Mouse (Mus musculus): ENCODE data around the gene Fstl1. TPM values are rescaled to one million over a fixed set of nuclear protein-coding genes. Genes with fewer than 3 reads are reported as not detected.

Fstl1 gene
- polyA plus RNA-seq, 1 experiment from 2014 or later = 59.9 TPM

GRCm38 (mm10) chr16:37817986-37818385, 41.3 kb downstream of the Fstl1 start:
- no peak for DNase-seq (ENCODE audit: low spot score)

GRCm38 (mm10) chr16:37823949-37824348, 47.3 kb downstream of the Fstl1 start:
- DNase-seq (ENCODE audit: low spot score) = no peak

DNA sequence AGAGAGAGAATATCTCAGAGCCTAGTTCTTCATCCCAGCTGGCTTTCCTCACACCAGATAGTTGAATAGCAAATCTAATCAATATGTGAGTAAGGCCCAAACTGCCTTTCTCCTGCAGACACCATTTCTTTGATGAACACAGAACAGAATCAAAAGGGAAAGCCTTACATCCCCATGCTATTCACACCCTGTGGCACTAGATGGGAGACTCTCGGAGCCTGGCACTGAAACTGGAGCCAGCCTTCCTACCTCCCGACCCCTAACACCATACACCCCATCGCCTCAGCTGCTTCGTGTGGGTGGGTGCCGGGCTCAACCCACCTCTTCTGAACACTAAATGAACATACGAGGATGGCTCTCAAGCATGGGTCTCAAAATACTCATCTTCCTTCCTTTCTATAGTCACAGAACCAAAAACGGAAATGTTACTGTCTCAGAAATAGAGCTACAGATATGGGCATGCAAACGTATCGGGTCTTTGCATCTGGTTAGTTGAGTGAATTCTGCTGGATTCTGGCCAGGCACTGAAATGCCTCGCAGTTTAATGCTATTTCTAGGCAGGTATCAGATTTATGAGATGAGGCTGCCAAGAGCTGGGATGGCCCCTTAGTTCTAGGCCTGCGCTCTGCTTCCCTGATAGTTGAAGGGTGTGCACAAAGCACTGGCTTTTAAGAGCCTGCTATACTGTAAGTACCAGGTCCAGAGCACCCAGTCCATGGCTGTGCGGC, 48.3 kb downstream of the Fstl1 start:
- no peak for DNase-seq (ENCODE audit: low spot score)

DNA sequence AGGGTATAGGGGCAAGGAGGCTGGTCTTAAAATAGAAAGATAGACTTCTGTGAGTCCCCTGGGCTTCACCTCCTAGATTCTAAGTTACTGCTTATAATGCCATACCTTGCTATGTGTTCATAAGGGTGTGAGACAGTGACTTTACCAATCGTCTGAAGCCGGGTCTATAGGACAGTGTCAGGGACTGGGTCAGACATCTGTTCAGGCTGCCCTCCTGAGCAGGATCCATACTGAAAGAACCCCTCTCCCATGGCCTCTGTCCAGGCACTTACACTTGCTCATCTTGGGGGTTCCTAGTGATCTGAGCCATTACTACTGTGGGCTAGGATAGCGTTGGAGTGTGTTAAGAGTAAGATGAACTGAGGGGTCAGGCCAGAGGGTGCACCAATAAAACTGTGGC, 49.6 kb downstream of the Fstl1 start:
- DNase-seq (ENCODE audit: low spot score) = no peak

DNA sequence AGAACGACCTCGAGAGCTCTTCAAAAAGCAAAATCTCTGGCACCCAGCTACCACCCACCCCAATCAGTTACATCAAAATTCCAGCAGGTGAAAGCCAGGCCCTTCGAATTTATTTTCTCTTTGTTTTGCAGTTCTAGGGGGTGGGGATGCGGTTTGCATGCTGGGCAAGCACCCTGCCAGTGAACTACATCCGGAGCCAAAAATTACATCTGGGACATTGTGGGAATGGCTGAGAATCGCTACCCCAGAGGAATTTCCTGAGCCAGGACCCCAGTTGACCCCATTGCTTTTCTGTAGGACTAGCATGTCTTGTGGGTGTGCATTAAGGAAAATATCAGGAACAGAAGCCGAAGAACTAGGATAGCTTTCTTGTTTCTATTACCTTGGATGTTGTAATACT, 54.4 kb downstream of the Fstl1 start:
- DNase-seq (ENCODE audit: low spot score) = no peak

DNA sequence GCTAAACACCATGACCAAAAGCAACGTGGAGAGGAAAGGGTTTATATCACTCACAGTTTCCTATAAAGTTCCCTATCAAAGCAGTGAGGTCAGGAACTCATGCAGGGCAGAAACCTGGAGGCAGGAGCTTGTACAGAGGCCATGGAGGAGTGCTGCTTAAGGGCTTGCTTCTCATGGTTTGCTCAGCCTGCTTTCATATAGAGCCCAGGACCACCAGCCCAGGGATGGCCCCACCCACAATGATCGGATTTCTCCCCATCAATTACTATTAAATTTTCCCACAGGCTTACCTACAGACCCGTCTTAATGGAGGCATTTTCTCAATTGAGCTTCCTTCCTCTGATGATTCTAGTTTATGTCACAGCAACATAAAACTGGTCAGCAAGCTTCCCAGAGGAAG, 60.9 kb downstream of the Fstl1 start:
- DNase-seq (ENCODE audit: low spot score) = no peak

DNA sequence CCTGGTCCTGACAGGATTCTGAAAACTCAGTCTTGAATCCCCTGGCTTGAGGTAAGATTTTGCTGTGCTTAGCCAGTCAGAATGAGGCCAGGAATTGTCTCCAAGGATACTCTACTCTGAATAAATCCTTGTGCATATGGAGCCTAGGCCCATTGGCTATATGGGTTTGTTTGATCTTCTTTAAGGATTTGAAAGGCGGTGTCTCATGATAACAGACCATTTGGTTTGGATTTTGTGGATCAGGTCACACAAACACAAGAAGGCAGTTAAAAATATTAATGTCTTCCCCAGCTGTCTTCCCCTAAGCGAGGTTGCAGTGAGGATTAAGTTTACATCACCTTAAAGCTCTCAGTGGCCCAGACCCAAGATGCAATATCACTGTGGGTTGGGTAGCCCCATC, 65.8 kb downstream of the Fstl1 start:
- no peak for DNase-seq (ENCODE audit: low spot score)

DNA sequence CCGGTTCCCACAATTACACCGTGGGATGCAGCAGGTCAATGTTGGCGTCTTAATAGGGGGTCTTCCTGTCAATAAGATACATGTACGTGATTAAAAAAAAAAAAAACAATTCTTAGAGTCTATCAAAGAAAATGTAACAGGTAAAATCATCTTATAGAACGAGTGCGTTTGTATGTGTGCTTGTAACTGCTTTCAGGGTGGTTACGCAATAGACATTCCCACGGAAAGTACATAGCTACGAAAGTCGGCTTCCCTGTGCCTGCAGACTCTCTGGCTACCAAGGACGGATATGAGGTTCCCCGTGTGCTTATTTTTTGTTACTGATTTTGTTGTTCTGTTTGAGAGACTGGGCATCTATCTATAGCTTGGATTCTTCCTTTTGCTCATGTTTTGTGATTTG, 67.1 kb downstream of the Fstl1 start:
- DNase-seq (ENCODE audit: low spot score) = no peak

DNA sequence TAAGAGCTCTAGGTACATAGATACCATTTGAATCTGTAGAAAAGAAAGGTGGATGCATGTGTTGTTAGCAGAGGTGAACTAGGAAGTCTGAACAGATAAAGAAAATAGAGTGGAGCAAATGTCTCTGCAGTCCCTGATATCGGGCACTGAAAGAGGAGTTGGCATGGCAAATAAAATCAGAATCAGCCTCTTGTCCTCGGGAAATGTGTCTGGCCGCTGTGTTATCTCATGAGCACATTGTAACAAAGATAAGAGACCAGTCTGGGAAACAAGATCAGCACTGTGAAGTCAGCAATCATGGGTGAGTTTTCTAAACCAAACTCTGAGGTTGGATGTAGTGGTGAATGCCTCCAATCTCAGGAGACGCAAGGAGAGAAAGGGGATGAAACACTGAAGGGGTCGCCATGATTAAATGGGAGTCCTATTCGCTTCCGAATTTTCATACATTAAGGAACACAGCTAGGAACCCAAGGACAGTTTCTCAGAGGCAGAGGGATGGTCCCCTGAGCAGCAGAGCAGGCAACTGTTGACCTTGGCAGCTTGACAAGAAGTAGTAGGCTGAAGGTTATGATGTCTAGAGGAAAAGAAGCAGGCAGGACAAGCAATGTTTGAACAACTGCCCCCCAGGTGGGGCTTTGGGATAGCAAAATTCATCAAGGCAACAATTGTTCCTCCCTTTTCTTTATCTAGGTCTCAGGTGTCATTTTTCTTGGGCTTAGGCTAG, 68.7 kb downstream of the Fstl1 start:
- no peak for DNase-seq (ENCODE audit: low spot score)

GRCm38 (mm10) chr16:37847081-37847480, 70.4 kb downstream of the Fstl1 start:
- no peak for DNase-seq (ENCODE audit: low spot score)

DNA sequence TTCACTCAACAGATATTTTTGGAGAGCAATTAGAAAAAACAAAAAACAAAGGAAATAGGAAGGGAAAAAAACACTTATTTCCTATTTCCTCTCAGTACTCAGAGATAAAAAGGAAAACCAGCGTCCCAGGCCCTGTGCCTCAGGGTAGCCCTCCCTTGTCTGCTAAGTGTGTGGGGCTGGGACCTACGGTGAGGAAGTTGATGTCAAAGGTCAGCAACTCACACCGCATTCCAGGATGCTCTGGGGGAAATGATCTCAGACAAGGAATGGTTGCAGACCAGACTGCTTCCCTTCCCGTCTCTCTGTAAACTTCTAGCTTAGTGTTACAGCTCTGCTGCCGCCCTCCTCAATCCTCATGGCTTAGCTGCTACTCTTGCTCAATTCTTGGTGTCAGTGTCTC, 74.7 kb downstream of the Fstl1 start:
- DNase-seq (ENCODE audit: low spot score) = no peak

- DNase-seq (ENCODE audit: low spot score) = no peak
These were observed 76.6 kb downstream of the Fstl1 start for GRCm38 (mm10) chr16:37853279-37853678.

- no peak for DNase-seq (ENCODE audit: low spot score)
These were observed 77.4 kb downstream of the Fstl1 start for GRCm38 (mm10) chr16:37854054-37854453.

GRCm38 (mm10) chr16:37854593-37854992, 77.9 kb downstream of the Fstl1 start:
- no peak for DNase-seq (ENCODE audit: low spot score)

GRCm38 (mm10) chr16:37855583-37855982, 78.9 kb downstream of the Fstl1 start:
- no peak for DNase-seq (ENCODE audit: low spot score)

DNA sequence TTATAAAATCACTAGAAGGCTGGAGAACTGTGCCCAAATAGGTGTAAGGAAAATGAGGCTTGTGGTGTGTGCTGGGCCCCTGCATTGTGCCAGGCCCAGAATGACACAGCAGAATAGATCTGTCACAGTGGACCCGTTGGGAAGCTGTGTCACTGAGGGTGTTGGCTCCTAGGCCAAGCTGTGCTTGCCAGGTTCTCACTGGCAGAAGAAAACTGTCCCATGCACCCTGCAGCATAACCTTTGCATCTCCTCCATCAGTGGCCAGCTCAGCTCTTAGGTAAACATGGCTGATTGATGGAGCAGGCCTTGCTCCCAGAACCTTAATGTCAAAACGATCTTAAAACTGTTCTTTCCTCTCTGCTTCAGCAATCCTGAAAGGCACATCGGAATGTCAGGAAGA, 79.7 kb downstream of the Fstl1 start:
- no peak for DNase-seq (ENCODE audit: low spot score)

DNA sequence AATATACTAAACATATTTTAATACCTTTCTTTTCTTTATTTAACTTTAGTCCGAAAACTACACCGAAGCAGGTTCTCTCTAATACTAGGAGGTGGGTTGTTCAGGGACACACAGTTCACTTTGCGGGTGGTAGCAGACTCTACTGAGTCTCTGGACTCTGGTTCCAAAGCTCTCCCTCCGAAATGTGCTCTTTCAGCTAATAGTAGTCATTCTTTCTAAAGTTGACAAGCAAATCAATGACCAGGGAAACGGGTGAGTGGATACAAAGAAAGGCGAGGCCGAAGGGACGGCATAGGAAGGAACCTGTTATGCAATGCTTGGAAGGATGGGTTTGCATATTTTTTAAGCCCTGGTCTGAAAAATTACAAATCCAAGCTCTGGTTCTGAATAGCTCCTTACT, 80.8 kb downstream of the Fstl1 start:
- DNase-seq (ENCODE audit: low spot score) = no peak

DNA sequence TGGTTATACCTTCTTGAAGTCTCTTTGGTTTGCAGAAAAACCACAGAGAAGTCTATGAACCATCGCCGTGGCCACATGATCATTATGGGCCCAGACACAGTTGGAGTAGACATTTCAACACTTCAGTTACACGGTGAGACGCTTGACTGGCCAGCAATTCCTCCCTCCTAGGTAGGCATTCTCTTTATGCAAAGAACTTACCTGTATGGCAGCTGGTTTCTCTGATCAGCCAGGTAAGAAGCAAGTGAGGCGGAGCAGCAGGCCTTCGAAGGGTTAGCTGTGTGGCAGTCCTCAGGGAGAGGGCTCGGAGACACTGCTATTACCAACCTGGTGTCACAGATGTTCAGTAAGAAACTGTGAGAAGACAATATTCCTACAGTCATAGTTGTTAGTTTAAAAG, 83.5 kb downstream of the Fstl1 start:
- no peak for DNase-seq (ENCODE audit: low spot score)

GRCm38 (mm10) chr16:37861029-37861428, 84.4 kb downstream of the Fstl1 start, which contains the start of gene Gm36028:
Gene Gm36028, minus strand, starts transcription at chr16:37861146.
- no peak for DNase-seq (ENCODE audit: low spot score)

DNA sequence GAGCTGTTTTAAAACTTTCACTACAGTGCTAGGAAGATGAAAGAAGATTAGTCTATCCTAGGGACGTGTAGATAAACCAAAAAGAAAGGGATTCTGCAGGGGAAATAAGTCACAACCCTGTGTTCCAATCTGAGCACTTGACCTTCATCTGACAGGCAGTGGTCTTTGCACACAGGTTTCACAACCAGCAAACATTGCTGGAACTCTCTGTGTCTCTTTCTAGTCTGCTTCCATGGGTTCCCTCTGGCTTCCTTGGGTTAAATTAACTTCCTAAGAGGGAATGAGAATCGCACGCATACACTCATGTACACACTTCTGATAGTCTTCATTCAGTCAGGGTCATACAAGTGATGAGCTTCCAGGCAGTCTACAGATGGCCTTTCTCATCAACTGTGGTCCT, 87.2 kb downstream of the Fstl1 start:
- DNase-seq (ENCODE audit: low spot score) = no peak

GRCm38 (mm10) chr16:37865841-37866240, 89.2 kb downstream of the Fstl1 start:
- DNase-seq (ENCODE audit: low spot score) = no peak

- DNase-seq (ENCODE audit: low spot score) = peak; percentile 92
These were observed 91.3 kb downstream of the Fstl1 start, which contains the start of gene Lrrc58 for GRCm38 (mm10) chr16:37867791-37868505. Gene Lrrc58, plus strand, starts transcription at chr16:37868389.
